Mouse (Mus musculus): ENCODE data around the gene Olfr286. TPM values are rescaled to one million over a fixed set of nuclear protein-coding genes. Genes with fewer than 3 reads are reported as not detected.

Gene Olfr286
- 0.02 TPM in 1 of 2 replicates, not detected in the other for polyA plus RNA-seq (2016; fragmentation: Nextera tagmentation; extraction: Ambion mirVana)

DNA sequence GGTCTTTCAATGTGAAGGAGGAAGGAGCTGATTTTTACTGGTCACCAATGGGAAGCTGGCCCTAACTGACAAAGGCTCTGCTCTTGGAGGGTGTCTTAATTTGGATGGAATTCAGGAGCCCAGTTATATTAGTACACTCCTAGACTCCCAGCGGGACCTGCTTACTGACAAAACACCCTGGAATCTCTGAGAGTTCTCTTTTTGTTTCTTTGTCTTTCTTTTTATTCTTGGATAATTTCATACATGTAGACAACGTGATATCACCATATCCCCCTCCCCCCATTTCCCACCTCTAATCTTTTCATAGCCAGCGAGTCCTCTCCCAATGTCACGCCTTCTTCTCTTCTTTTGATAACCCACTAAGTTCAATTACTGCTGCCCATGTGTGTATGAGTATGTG lies at the start of gene Olfr286:
Olfr286 (minus strand) TSS at position 101 of the 400 bp plus-strand sequence.
- WGBS = 91% methylated on average over 4 of the region's 4 CpGs
- H3K36me3 ChIP-seq = no peaks in the 10 kb centered on the region
- H3K27ac ChIP-seq (replicated peaks) = no peak within 1 kb of the TSS
- H3K4me3 ChIP-seq = no peak within 1 kb of the TSS
- no peaks in the 10 kb centered on the region for H3K27me3 ChIP-seq (ENCODE audit: low read depth, poor library complexity, severe bottlenecking)
- no peaks in the 10 kb centered on the region for H3K9me3 ChIP-seq (replicated peaks)
- no peak for DNase-seq (ENCODE audit: low spot score)
- H3K4me1 ChIP-seq = no peaks in the 10 kb centered on the region

DNA sequence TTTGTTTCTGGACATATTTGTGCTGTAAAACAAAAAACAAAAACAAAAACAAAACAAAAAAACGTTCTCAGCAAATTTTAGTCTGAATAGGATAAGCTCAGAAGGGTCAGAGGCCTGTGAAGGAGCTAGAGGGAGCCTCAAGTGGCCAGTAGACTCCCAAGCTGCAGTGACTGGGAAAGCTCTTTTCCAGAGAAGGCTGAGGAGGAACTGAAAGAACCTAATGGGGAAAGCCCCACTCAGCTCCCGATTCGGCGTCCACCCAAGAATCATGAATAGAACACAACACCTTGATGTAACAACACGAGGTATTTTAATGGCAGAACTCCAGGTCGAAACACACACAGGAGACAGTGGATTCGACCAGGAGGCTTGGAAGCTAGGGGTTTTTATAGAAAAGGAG lies 23.5 kb upstream of the Olfr286 start:
- Histone ChIP-seq H3K9me3 (replicated peaks) (no peaks in the 10 kb centered on the region), H3K27ac (replicated peaks) (no peak overlapping the region), H3K4me3 (no peak overlapping the region), H3K36me3 (no peaks in the 10 kb centered on the region), H3K27me3 (ENCODE audit: low read depth, poor library complexity, severe bottlenecking) (no peaks in the 10 kb centered on the region), H3K4me1 (no peaks in the 10 kb centered on the region)
- no peak for DNase-seq (ENCODE audit: low spot score)
- 87% methylated on average over 7 of the region's 7 CpGs for WGBS

DNA sequence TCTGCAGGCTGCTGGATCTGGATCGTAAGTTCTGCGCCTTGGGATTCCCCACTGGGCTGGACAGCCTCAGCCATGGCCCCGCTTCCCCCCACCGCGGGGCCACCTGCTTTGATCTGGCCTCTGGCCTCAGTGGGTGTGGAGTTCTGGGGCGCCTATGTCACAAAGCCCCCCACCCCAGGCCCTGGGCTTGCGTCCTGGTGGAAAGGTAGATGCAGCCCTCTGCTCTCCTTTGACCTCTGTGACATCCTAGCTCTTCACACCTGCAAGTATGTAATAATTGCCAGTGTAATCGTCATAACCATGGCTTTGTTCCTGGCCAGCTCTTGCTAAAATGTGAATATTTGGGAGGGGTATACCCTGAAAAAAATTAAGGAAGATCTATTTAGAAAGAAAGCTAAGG lies 22.9 kb upstream of the Olfr286 start, which contains the start of gene H1fnt:
H1fnt (minus strand) TSS at position 101 of the 400 bp plus-strand sequence.
- Histone ChIP-seq H3K4me1 (no peaks in the 10 kb centered on the region), H3K27me3 (ENCODE audit: low read depth, poor library complexity, severe bottlenecking) (no peaks in the 10 kb centered on the region), H3K4me3 (no peak within 1 kb of the TSS), H3K27ac (replicated peaks) (no peak within 1 kb of the TSS), H3K36me3 (no peaks in the 10 kb centered on the region), H3K9me3 (replicated peaks) (no peaks in the 10 kb centered on the region)
- no peak for DNase-seq (ENCODE audit: low spot score)
- 86% methylated on average over 8 of the region's 8 CpGs for WGBS

DNA sequence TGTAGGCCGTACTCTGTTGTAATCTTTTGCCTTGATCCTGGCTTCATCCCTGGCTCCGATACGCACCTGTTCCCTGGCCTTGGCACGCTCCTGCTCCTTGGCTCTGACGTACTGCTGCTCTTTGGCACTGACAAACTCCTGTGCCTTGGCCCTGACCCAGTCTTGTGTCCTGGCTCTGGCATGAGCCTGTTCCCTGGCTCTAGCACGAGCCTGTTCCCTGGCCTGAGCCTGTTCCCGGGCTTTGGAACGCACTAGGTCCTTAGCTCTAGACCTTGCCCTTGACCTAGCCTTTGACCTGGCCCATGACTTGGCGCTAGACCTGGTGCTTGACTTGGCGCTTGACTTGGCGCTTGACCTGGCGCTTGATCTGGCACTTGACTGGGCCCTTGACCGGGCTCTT lies 22.0 kb upstream of the Olfr286 start:
- H3K4me1 ChIP-seq = no peaks in the 10 kb centered on the region
- H3K4me3 ChIP-seq = no peak overlapping the region
- no peaks in the 10 kb centered on the region for H3K9me3 ChIP-seq (replicated peaks)
- 96% methylated on average over 13 of the region's 13 CpGs for WGBS
- no peak for DNase-seq (ENCODE audit: low spot score)
- H3K27ac ChIP-seq (replicated peaks) = no peak overlapping the region
- no peaks in the 10 kb centered on the region for H3K36me3 ChIP-seq
- no peaks in the 10 kb centered on the region for H3K27me3 ChIP-seq (ENCODE audit: low read depth, poor library complexity, severe bottlenecking)

DNA sequence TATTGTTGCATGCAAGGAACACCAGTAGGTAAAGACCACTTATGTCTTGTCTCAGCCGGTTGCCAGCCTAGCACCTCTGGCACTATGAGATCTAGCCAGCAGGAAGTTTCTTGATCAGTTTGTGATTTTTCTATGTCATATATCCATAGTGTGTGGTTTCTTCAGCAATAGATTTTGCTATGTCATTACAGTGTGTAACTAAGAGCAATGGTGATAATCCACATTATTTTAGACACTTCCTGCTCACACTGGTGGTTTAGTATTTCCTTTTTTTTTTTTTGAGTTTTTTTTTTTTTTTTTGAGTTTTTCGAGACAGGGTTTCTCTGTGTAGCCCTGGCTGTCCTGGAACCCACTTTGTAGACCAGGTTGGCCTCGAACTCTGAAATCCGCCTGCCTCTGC lies 1.2 kb upstream of the Olfr286 start:
- DNase-seq (ENCODE audit: low spot score) = no peak
- Histone ChIP-seq H3K9me3 (replicated peaks) (no peaks in the 10 kb centered on the region), H3K27ac (replicated peaks) (no peak overlapping the region), H3K4me3 (no peak overlapping the region), H3K36me3 (no peaks in the 10 kb centered on the region), H3K4me1 (no peaks in the 10 kb centered on the region), H3K27me3 (ENCODE audit: low read depth, poor library complexity, severe bottlenecking) (no peaks in the 10 kb centered on the region)
- WGBS = 88% methylated on average over 4 of the region's 4 CpGs

DNA sequence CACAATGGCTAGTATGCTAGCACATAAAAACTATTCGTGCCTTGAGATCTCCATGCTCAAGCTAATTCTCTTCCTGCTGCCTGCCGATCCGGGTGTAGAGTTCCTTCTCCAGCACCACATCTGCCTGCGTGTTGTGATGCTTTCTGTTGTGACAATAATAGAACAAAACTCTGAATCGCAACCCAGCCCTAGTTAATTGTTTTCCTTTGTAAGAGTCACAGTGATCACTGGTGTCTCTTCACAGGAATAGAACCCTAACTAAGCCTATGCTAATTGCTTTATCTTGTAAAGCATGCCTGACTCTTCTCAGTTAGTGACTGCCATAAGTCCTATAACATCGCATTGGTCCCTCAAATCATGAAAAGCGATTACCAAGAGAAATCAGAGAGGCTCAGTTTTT lies 8.2 kb downstream of the Olfr286 start:
- Histone ChIP-seq H3K4me1 (no peaks in the 10 kb centered on the region; the same call in 1 of the 2 replicates), H3K27ac (replicated peaks) (no peak overlapping the region), H3K27me3 (ENCODE audit: low read depth, poor library complexity, severe bottlenecking) (no peaks in the 10 kb centered on the region), H3K9me3 (replicated peaks) (no peaks in the 10 kb centered on the region), H3K4me3 (no peak overlapping the region), H3K36me3 (no peaks in the 10 kb centered on the region)
- 69% methylated on average over 7 of the region's 7 CpGs for WGBS
- no peak for DNase-seq (ENCODE audit: low spot score)

DNA sequence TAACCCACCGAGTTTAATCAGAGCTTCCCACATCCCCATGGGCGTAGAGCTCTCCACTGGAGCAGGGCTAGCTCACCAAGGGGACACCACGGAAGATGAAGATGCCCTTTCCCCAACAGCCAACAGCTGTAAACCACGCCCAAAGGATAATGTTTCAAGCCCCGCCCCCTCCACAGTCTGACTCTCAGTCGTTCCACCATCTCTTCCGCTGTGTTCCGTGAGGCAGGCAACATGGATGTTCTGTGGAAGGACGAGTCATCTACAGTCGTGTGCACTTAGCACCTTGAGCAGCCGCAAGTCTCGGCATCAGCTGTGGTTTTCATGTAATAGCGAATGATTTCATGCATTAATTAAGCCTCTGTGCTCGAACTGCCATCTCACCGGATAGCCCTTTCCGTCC lies 8.6 kb downstream of the Olfr286 start:
- no peak overlapping the region for H3K27ac ChIP-seq (replicated peaks)
- DNase-seq (ENCODE audit: low spot score) = no peak
- H3K9me3 ChIP-seq (replicated peaks) = no peaks in the 10 kb centered on the region
- WGBS = 43% methylated on average over 16 of the region's 16 CpGs
- H3K36me3 ChIP-seq = no peaks in the 10 kb centered on the region
- H3K27me3 ChIP-seq (ENCODE audit: low read depth, poor library complexity, severe bottlenecking) = no peaks in the 10 kb centered on the region
- no peaks in the 10 kb centered on the region; the same call in 1 of the 2 replicates for H3K4me1 ChIP-seq
- peak overlapping the region; percentile 24; the same call in 1 of the 2 replicates for H3K4me3 ChIP-seq

DNA sequence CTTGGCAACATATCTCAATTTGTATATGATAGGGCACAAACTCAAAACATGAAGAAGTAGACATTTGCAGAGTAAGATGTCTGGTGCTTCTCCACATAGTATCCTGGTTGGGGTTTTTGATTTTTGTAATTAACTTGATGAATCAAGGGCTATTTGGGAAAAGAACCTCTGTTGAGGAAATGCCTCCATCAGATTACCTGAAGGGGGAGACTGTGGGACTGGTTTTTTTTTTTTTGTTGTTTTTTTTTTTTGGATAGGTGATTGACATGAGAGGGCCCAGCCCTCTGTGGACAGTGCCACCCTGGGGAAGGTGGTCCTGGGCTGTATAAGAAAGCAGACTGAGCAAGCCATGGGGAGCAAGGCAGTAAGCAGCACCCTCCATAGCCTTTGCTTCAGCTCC lies 11.9 kb downstream of the Olfr286 start:
- Histone ChIP-seq H3K4me1 (no peaks in the 10 kb centered on the region; the same call in 1 of the 2 replicates), H3K36me3 (no peaks in the 10 kb centered on the region), H3K27ac (replicated peaks) (no peak overlapping the region), H3K9me3 (replicated peaks) (no peaks in the 10 kb centered on the region), H3K4me3 (no peak overlapping the region), H3K27me3 (ENCODE audit: low read depth, poor library complexity, severe bottlenecking) (no peaks in the 10 kb centered on the region)
- DNase-seq (ENCODE audit: low spot score) = no peak

DNA sequence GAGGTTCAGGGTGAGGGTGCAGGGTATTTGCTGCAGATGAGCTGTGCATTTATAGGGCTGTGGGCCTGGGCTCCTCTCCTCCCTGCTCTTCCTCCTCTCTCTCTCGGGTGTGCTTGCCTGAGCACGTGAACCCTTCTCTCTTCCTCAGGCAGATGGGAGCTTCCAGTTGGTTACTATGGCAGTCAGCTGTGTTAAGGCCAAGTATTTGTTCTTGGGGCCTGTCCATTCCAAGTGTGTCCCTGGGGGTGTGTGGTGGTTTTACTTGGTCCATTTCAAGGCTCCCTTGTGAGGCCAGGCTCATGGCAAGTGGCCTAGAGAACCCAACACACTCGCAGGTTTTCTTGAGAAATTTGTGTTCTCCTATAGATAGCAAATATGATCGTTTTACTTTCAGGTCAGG lies 13.4 kb downstream of the Olfr286 start, which contains the start of the genes Gm44579 and Olfr287:
Gm44579 (minus strand) TSS at position 101 of the 400 bp plus-strand sequence.
Olfr287 (minus strand) TSS at position 180 of the 400 bp plus-strand sequence.
- H3K27ac ChIP-seq (replicated peaks) = no peak within 1 kb of the TSS
- H3K9me3 ChIP-seq (replicated peaks) = no peaks in the 10 kb centered on the region
- H3K4me3 ChIP-seq = no peak within 1 kb of the TSS
- H3K4me1 ChIP-seq = no peaks in the 10 kb centered on the region; the same call in 1 of the 2 replicates
- no peaks in the 10 kb centered on the region for H3K36me3 ChIP-seq
- DNase-seq (ENCODE audit: low spot score) = no peak
- 76% methylated on average over 4 of the region's 4 CpGs for WGBS
- H3K27me3 ChIP-seq (ENCODE audit: low read depth, poor library complexity, severe bottlenecking) = no peaks in the 10 kb centered on the region

DNA sequence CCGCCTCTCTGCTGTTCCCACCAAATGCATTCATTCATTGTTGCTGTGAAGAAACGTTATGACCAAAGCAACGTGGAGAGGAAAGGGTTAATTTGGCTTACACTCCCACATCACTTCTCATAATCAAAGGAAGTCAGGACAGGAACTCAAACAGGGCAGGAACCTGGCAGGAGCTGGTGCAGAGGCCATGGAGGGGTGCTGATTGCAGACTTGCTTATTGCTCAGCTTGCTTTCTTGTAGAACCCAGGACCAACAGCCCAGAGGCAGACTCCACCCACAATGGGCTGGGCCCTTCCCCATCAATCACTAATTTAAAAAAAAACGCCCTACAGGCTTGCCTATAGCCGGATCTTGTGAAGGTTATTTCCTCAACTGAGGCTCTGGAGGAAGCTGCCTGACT lies 20.1 kb downstream of the Olfr286 start:
- Histone ChIP-seq H3K36me3 (no peaks in the 10 kb centered on the region), H3K27ac (replicated peaks) (no peak overlapping the region), H3K27me3 (ENCODE audit: low read depth, poor library complexity, severe bottlenecking) (no peaks in the 10 kb centered on the region), H3K9me3 (replicated peaks) (no peaks in the 10 kb centered on the region), H3K4me1 (no peaks in the 10 kb centered on the region), H3K4me3 (no peak overlapping the region)
- WGBS = 80% methylated on average over 5 of the region's 5 CpGs
- DNase-seq (ENCODE audit: low spot score) = no peak

DNA sequence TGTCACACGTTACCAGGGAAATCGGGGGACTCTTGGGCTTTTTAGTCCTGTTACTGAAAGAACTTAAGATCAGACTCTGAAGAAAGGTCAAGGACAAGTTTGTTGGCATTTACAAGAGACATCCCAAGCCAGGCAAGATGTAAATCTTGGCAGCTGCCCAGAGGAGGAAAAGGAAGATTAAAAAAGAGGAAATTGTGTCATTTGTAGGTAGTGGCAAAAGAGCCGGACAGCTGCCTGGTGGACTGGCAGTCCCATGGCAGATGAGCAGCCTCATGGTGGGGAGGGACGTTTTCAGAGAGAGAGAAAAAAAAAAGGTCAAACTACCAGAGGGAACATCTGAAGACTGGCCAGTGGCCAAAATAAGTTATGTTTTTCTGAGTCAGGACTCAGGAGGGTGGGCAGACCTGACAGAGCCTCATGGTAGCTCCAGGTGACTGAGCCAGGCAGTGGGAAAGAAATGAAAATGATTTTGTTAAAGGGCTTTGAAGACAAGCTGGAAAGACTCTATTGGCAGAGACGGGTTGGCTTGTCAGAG lies 20.8 kb downstream of the Olfr286 start:
- 80% methylated on average over 5 of the region's 5 CpGs for WGBS
- Histone ChIP-seq H3K4me3 (no peak overlapping the region), H3K9me3 (replicated peaks) (no peaks in the 10 kb centered on the region), H3K27me3 (ENCODE audit: low read depth, poor library complexity, severe bottlenecking) (no peaks in the 10 kb centered on the region), H3K4me1 (no peaks in the 10 kb centered on the region), H3K36me3 (no peaks in the 10 kb centered on the region), H3K27ac (replicated peaks) (no peak overlapping the region)
- no peak for DNase-seq (ENCODE audit: low spot score)

DNA sequence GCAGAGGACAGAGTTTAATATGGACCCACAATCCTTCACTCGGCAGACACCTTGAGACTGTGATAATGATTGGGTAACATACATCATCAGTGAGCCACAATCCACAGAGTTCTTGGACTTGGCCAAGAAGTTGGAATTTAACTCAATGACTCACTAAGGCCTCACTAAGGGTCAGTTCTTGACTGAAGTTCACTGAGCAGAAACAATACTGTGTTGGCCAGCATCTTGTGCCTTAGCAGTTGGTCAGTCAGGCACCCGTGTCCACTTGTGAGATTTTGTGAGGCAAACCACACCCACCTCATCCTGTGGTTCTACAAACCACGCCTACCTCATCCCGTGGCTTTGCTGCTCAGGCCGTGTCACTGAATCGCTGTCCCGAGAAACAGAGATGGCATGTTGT lies 24.6 kb downstream of the Olfr286 start:
- H3K27me3 ChIP-seq (ENCODE audit: low read depth, poor library complexity, severe bottlenecking) = no peaks in the 10 kb centered on the region
- WGBS = 80% methylated on average over 7 of the region's 7 CpGs
- no peaks in the 10 kb centered on the region for H3K36me3 ChIP-seq

DNA sequence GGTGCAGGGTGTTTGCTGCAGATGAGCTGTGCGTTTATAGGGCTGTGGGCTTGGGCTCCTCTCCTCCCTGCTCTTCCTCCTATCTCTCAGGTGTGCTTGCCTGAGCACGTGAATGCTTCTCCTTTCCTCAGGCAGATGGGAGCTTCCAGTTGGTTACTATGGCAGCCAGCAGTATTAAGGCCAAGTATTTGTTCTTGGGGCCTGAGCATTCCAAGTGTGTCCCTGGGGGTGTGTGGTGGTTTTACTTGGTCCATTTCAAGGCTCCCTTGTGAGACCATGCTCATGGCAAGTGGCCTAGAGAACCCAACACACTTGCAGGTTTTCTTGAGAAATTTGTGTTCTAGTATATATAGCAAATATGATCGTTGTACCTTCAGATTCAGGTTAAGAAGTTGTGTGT lies 38.8 kb downstream of the Olfr286 start, which contains the start of gene Olfr288:
Olfr288 (minus strand) TSS at position 101 of the 400 bp plus-strand sequence.
- no peaks in the 10 kb centered on the region for H3K9me3 ChIP-seq (replicated peaks)
- WGBS = 77% methylated on average over 3 of the region's 3 CpGs

More for the DNA sequence above, 24.6 kb downstream of the Olfr286 start:
- Histone ChIP-seq H3K9me3 (replicated peaks) (no peaks in the 10 kb centered on the region), H3K4me1 (no peaks in the 10 kb centered on the region), H3K27ac (replicated peaks) (no peak overlapping the region), H3K4me3 (no peak overlapping the region)
- no peak for DNase-seq (ENCODE audit: low spot score)

More for the DNA sequence above, 38.8 kb downstream of the Olfr286 start, which contains the start of gene Olfr288:
- no peaks in the 10 kb centered on the region for H3K27me3 ChIP-seq (ENCODE audit: low read depth, poor library complexity, severe bottlenecking)
- no peaks in the 10 kb centered on the region for H3K36me3 ChIP-seq
- H3K4me3 ChIP-seq = no peak within 1 kb of the TSS
- no peak for DNase-seq (ENCODE audit: low spot score)
- H3K4me1 ChIP-seq = no peaks in the 10 kb centered on the region
- H3K27ac ChIP-seq (replicated peaks) = no peak within 1 kb of the TSS
